Mouse (Mus musculus): ENCODE measurements around the gene Fbln1.
A peak's percentile ranks its signal among the peaks of the same experiment; 100 is the strongest.

Gene Fbln1

GRCm38 (mm10) chr15:85205792-85206702, at the start of gene Fbln1:
TSS of gene Fbln1 (plus strand) at chr15:85205949.
- ATAC-seq (ENCODE audit: low TSS enrichment), result peak; percentile 84

- no peak for ATAC-seq (ENCODE audit: low TSS enrichment)
Measured at GRCm38 (mm10) chr15:85156198-85156597, 49.6 kb upstream of the Fbln1 start.

GRCm38 (mm10) chr15:85161416-85161815, 44.3 kb upstream of the Fbln1 start:
- ATAC-seq (ENCODE audit: low TSS enrichment), result no peak

GRCm38 (mm10) chr15:85162693-85163663, 42.8 kb upstream of the Fbln1 start:
- no peak for ATAC-seq (ENCODE audit: low TSS enrichment)

GRCm38 (mm10) chr15:85166433-85166933, 39.3 kb upstream of the Fbln1 start:
- ATAC-seq (ENCODE audit: low TSS enrichment), result 0 out of 2 replicates have a peak, but pooled peaks have one; percentile 23

- ATAC-seq (ENCODE audit: low TSS enrichment), result no peak
Measured at GRCm38 (mm10) chr15:85167086-85167679, 38.6 kb upstream of the Fbln1 start.

- ATAC-seq (ENCODE audit: low TSS enrichment), result no peak
Measured at GRCm38 (mm10) chr15:85172054-85172453, 33.7 kb upstream of the Fbln1 start.

GRCm38 (mm10) chr15:85173425-85173824, 32.3 kb upstream of the Fbln1 start:
- ATAC-seq (ENCODE audit: low TSS enrichment), result no peak

GRCm38 (mm10) chr15:85174060-85174459, 31.7 kb upstream of the Fbln1 start:
- no peak for ATAC-seq (ENCODE audit: low TSS enrichment)

- no peak for ATAC-seq (ENCODE audit: low TSS enrichment)
Measured at GRCm38 (mm10) chr15:85177576-85177975, 28.2 kb upstream of the Fbln1 start.

GRCm38 (mm10) chr15:85178172-85178571, 27.6 kb upstream of the Fbln1 start:
- ATAC-seq (ENCODE audit: low TSS enrichment), result no peak

GRCm38 (mm10) chr15:85179528-85180180, 26.1 kb upstream of the Fbln1 start:
- no peak for ATAC-seq (ENCODE audit: low TSS enrichment)

GRCm38 (mm10) chr15:85180368-85180767, 25.4 kb upstream of the Fbln1 start:
- no peak for ATAC-seq (ENCODE audit: low TSS enrichment)

- ATAC-seq (ENCODE audit: low TSS enrichment), result no peak
Measured at GRCm38 (mm10) chr15:85182063-85182462, 23.7 kb upstream of the Fbln1 start.

- ATAC-seq (ENCODE audit: low TSS enrichment), result no peak
Measured at GRCm38 (mm10) chr15:85186916-85187315, 18.8 kb upstream of the Fbln1 start.

- ATAC-seq (ENCODE audit: low TSS enrichment), result no peak
Measured at GRCm38 (mm10) chr15:85188167-85188778, 17.5 kb upstream of the Fbln1 start.

GRCm38 (mm10) chr15:85200446-85201289, 5.1 kb upstream of the Fbln1 start:
- no peak for ATAC-seq (ENCODE audit: low TSS enrichment)

GRCm38 (mm10) chr15:85202199-85202598, 3.5 kb upstream of the Fbln1 start:
- ATAC-seq (ENCODE audit: low TSS enrichment), result no peak

- ATAC-seq (ENCODE audit: low TSS enrichment), result no peak
Measured at GRCm38 (mm10) chr15:85202787-85203186, 3.0 kb upstream of the Fbln1 start.

GRCm38 (mm10) chr15:85204383-85204782, 1.4 kb upstream of the Fbln1 start:
- no peak for ATAC-seq (ENCODE audit: low TSS enrichment)
